8 mouse cellular contexts compared by ENCODE assay signal in the genomic region with DNA sequence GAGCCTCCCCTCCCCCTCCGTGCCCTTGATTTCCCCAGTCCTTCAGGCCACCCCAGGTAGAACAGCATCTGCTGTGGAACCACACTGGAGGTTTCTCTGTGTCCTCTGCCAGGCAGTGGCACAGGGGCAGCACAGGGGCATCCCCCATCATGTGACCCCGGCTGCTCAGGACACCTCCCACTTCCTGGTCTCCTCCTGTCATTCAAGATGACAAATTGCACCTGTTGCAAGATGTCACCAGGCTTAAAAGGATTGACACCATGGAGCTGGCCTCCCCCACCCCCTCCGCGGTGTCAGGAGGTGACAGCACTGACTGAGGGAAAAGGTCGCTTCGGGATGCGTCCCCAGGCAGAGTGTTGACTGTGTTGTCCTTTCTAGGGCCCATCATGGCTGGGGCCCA. TPM values are rescaled to one million over a fixed set of nuclear protein-coding genes. Genes with fewer than 3 reads are reported as not detected.
A peak's percentile ranks its signal among the peaks of the same experiment; 100 is the strongest.
DNase-seq lines count a peak whose midpoint lies in the region.
"Had no signal": no experiment of that assay in that cellular context is flagged by ENCODE, and none has a peak within 500 bp of the region (broad histone marks: within the 10 kb centered on the region; RNA-seq: fewer than 3 reads in every experiment).

No protein-coding gene starts in this region.

- 72% methylated on average over 7 of the region's 7 CpGs for WGBS in embryonic facial prominence, embryonic 10.5 days

- peaks cover 36% of the 10 kb centered on the region for H3K4me1 ChIP-seq in embryonic facial prominence, embryonic 10.5 days

- no peaks in the 10 kb centered on the region for H3K27me3 ChIP-seq in embryonic facial prominence, embryonic 10.5 days (replicated peaks; ENCODE audit: low read depth, poor library complexity, severe bottlenecking)

- peak overlapping the region; percentile 81; the same call in 1 of the 2 replicates for H3K27ac ChIP-seq in embryonic facial prominence, embryonic 10.5 days (replicated peaks)

- H3K36me3 ChIP-seq in embryonic facial prominence, embryonic 10.5 days (replicated peaks) = no peaks in the 10 kb centered on the region

- H3K9me3 ChIP-seq in embryonic facial prominence, embryonic 10.5 days = no peaks in the 10 kb centered on the region

- H3K4me3 ChIP-seq in embryonic facial prominence, embryonic 10.5 days = no peak overlapping the region

- peak; percentile 31 for DNase-seq in spleen, adult 12 weeks (ENCODE audit: low spot score)
- DNase-seq in spleen, postnatal 14 days (ENCODE audit: low spot score in 2 of 2) = no peak
- no peak for DNase-seq in embryonic facial prominence, embryonic 10.5 days (ENCODE audit: low spot score)
- DNase-seq in naive thymus-derived CD4-positive, alpha-beta T cell, adult 2 months (ENCODE audit: low read depth) = peak; percentile 78
- DNase-seq in cerebellum, adult 11-12 months = no peak
- no peak for DNase-seq in cerebellum, adult 11 months
- no peak for DNase-seq in ovary, adult 18-20 months (ENCODE audit: low spot score)
- DNase-seq: embryo, embryonic 11 days had no signal

RNA-seq across cellular contexts. Expression of gene Tatdn2, which starts 27.0 kb away (rescaled TPM):
- polyA plus RNA-seq in embryonic facial prominence, embryonic 10.5 days (2016; fragmentation: Nextera tagmentation; extraction: Ambion mirVana) = 0.68 and 0.72 TPM in 2 replicates

RNA-seq across cellular contexts. Expression of gene Irak2, which starts 31.6 kb away (rescaled TPM):
- polyA plus RNA-seq in embryonic facial prominence, embryonic 10.5 days (2016; fragmentation: Nextera tagmentation; extraction: Ambion mirVana) = 3.8 and 4.5 TPM in 2 replicates

RNA-seq across cellular contexts. Expression of gene Vhl, which starts 46.1 kb away (rescaled TPM):
- polyA plus RNA-seq in embryonic facial prominence, embryonic 10.5 days (2016; fragmentation: Nextera tagmentation; extraction: Ambion mirVana) = 41.9 and 44.8 TPM in 2 replicates

RNA-seq across cellular contexts. Expression of gene Ghrl, which starts 49.9 kb away (rescaled TPM):
- not detected in 2 replicates for polyA plus RNA-seq in embryonic facial prominence, embryonic 10.5 days (2016; fragmentation: Nextera tagmentation; extraction: Ambion mirVana)

Comparison
In these comparisons a context has a peak if more than half of its experiments do, and no peak if none do; other contexts are left out.
1. DNase-seq: peak in spleen, adult 12 weeks (single experiment) and naive thymus-derived CD4-positive, alpha-beta T cell, adult 2 months (single experiment); none in spleen, postnatal 14 days (0 of 2), embryonic facial prominence, embryonic 10.5 days (single experiment), cerebellum, adult 11-12 months (single experiment), cerebellum, adult 11 months (single experiment) and ovary, adult 18-20 months (single experiment).